Mouse (Mus musculus) heart, adult 18-20 months (tissue): ENCODE measurements at regions not wholly inside any gene's neighbourhood (a gene's known extent, or its start where the extent isn't known, plus 50 kb on each side); places are given as distances from the start of the nearest gene placed in this dataset.

Experiments used
- DNase-seq, 2 experiments: peaks; one replicate each; pipeline ENCODE4 v3.0.0; 2021 to 2022; ENCODE audit warnings: mixed read lengths in 1 of 2

DNA sequence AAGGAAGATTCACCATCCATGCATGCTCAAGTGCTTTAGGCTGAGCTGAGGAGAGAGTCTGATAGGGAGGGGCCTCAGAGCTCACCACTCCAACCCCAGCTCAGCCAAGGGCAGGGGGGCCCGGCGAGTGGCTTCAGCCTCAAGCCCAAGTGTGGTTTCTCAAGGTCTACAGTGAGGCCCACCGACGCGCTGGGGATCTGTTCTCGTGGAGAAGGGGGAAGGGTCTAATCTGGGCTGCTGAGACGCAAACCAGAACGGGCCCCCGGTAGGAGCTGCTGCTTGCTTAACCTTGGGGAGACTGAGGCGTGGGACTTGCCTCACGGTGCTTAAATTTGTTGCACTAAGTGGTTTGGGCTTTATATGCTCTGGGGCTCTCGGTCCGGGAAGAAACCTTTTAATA is 70.9 kb downstream of the Asb1 start:
- DNase-seq = no peak

DNA sequence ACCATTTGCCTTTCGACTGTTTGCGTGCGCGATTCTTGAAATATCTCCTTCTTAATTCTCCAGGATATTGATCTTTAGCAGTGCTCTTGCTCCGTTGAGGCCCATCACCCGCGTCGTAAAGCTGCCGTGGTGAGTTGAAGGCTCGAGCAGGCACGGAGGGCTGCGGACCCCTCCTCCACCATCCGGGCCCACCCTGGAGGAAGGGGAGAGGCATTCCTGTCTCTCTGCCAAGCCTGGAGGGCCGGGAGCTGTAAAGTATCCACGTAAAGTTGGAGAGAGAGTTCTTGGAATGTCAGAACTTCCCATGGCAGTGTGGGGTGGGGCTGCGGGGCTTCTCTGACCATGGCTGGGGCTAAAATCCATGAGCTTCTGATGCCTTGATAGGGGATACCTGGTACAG is 71.3 kb downstream of the Asb1 start:
- DNase-seq = no peak

DNA sequence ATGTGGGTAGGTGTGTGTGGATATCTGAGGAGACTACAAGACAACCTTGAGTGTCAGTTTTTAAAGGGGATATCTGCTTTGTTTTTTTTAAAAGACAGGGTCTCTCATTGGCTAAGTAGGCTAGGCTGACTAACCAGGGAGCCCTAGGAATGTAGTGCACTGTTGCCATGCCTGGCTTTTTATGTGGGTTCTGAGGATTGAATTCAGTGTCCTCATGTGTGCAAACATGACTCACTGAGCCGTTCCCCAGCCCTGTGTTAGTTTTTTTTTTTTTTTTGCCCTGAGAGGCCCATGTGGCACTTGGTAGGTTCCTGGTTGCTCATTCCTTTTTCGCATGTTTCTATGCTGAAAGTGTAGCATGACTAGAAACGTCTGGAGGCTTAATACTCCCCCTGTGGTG is 72.6 kb downstream of the Asb1 start:
- DNase-seq = no peak

DNA sequence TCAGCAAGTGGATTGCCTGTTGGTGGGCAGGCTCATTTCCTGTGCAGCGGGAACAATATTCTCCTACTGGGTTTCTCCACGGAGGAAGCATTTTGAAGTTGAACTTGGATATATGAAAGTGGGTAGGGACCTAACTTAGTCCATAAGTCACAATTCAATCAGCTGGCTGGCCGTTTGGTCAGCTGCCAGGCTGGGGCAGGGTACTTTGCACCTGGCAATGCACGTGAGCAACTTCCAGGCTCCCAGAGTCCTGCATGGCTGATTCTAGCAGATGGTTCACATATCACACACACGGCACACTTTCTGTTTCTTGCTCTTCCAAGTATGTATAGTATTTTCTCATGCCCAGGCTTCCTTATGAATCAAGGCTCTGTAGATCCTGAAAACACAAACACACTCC is 75.1 kb downstream of the Asb1 start:
- DNase-seq = no peak

GRCm38 (mm10) chr1:91618527-91619135 is 78.3 kb downstream of the Asb1 start:
- peak in 1 of 2 experiments; percentile 8 for DNase-seq

GRCm38 (mm10) chr1:91621141-91621540 is 80.8 kb downstream of the Asb1 start:
- DNase-seq = no peak

- DNase-seq = no peak
Measured at GRCm38 (mm10) chr1:91622874-91623273, 82.5 kb downstream of the Asb1 start.

- DNase-seq = no peak
Measured at GRCm38 (mm10) chr1:91624028-91624427, 83.7 kb downstream of the Asb1 start.

GRCm38 (mm10) chr1:91624531-91625300 is 84.4 kb downstream of the Asb1 start:
- DNase-seq = peak in 1 of 2 experiments; percentile 4

GRCm38 (mm10) chr1:91626090-91626489 is 85.7 kb downstream of the Asb1 start:
- DNase-seq = no peak

DNA sequence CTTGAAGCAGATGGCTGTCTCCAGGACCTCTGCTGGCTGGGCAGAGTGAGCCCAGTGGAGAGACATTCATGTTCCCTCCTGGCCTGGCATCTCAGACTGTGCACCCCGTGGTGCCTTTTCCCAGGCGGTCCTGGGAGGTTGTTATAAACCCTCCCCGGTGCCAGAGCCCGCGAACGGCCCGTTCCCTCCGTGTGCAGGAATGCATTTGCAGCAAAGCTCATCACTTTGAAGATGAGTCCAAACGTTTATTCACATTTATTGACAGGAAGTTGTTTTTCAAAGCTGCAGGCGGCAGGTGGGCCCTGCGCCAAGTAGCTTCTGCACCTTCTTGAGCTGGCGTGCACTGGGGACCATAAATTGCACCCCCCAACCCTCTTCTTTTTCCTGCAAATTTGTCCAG is 89.9 kb downstream of the Asb1 start:
- no peak for DNase-seq

GRCm38 (mm10) chr1:91630871-91631410 is 90.6 kb downstream of the Asb1 start:
- no peak for DNase-seq

DNA sequence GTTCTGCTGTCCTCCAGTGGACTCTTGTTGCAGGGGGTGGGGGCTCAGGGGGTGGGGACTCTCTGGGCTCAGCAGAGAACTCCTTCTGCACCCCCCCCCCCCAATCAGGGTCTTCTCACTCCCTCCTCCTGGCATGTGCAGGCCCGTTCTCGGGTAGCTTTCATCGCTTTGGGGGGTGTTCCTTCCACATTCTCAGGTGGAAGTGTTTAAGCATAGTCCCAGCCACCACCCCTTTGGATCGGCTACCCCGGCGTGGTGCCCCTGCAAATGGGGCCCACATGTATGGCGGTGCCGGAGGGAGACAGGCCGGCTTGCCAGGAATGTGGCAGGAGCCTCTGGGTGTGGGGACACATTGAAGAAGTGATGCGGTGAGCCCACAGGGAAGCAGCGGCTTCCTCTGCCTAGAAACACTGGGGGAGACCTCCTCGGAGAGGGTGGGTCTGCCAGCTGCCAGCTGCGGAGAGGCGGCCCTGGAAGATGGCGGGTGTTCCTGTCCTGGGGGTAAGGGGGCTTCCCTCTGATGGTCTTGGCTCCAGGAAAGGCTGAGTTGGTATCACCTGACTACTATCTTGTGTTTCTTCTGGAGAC is 92.7 kb downstream of the Asb1 start:
- no peak for DNase-seq

DNA sequence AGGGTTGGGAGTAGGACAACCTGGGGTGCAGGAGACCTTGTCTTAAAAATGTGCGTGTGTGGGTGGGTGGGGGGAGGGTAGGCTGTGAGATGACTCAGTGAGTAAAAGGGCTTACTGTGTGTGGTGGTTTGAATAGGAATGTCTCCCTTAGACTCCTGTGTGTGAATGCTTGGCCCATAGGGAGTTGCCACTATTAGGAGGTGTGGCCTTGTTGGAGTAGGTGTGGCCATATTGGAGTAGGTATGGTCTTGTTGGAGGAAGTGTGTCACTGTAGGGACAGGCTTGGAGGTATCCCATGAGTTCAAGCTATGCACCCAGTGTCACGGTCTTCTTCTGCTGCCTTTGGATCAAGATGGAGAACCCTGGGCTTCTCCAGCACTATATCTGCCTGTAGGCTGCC is 96.2 kb downstream of the Asb1 start:
- DNase-seq = no peak

- DNase-seq = no peak
Measured at GRCm38 (mm10) chr1:91640551-91640950, 100.2 kb downstream of the Asb1 start.

- no peak for DNase-seq
Measured at GRCm38 (mm10) chr1:91658991-91659441, 118.7 kb downstream of the Asb1 start.

- no peak for DNase-seq
Measured at GRCm38 (mm10) chr1:91659486-91659885, 119.1 kb downstream of the Asb1 start.

DNA sequence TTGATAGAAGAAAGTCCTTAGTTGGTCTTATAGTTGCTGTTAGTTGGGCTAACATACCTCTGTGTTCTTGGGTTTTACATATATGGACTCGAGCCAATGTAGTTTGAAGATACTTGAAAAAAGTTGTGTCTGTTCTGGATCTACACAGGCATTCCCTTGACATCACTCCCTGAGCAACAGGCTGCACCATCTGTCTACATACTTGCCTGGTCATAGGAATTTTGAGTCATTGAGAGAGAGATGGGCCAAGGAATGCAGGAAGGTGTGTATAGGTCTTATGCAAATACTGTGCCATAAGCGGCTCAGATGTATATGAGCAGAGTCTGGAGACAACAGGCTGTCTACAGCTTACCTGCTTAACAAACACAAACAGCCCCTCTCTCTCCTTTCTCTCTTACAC is 122.9 kb downstream of the Asb1 start:
- DNase-seq = no peak

DNA sequence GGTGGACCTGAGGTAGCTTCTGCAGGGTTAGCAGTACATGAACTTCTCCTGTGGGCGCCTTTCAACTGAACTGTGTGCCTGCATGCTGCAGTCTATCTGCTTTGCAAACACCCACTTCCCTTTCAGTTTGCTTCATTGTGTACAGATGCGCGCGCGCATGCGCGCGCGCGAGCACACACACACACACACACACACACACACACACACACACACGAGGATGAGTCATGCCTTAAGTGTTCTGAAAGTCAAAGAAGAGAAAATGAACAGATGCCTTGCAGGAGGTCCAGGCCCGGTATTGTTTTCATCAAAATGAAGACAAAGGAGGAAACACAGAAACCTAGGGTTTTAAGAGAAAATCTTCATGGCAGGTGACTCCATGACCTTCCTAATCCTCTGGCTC is 124.3 kb downstream of the Asb1 start:
- no peak for DNase-seq

GRCm38 (mm10) chr1:91668530-91668929 is 128.2 kb downstream of the Asb1 start:
- no peak for DNase-seq

GRCm38 (mm10) chr1:91670980-91671379 is 130.3 kb upstream of the Twist2 start:
- peak in 1 of 2 experiments; percentile 4 for DNase-seq

DNA sequence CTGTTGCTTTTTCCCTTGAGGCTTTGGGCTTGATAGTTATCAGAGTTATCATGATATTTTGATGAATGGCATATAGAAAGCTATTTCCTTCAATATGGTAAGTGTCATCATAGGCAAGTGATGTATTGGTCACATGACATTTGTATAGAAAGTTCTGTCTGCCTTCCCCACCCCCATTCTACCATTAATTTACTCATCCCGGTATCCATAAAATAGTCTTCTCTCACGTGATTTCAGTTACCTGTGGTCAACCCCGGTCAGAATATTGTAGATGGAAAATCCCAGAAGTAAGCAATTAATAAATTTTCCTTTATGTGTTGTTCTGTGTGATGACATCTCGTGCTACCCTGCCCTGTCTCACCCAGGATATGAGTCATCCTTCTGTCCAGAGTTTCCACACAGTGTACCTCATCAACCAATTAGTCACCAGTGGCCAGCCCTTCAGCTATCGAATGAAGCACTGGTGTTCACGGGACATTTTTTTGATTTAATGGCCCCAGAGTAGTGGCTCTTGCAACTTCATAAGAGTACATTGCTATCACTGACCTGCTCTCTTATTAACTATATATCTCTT is 127.1 kb upstream of the Twist2 start:
- no peak for DNase-seq

DNA sequence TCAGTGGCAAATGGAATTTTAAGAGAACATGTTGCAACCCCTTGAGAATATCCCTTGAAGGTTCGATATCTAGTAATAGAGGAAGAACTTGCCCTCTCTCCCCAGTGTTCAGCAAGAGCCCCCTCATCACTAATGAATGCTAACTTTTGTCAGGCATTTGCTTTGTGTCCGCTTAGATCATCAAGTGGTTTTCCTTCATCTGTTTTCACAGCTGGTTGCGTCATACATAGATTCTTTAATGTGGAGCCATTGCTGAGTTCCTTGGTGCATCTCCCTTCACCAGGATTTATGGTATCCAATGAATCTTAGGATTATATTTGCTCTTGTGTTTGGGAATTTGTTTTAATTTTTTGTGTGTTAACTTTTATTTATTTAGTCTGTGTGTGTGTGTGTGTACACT is 124.2 kb upstream of the Twist2 start:
- no peak for DNase-seq
